Mouse (Mus musculus) heart, postnatal 0 days (tissue): ENCODE measurements at regions not wholly inside any gene's neighbourhood (a gene's known extent, or its start where the extent isn't known, plus 50 kb on each side); places are given as distances from the start of the nearest gene placed in this dataset.

Experiments
- CTCF ChIP-seq: IDR thresholded peaks from 2 replicates; pipeline ENCODE4 v1.5.1; 2016; ENCODE audit warnings: antibody characterized with exemption, control low read depth, low read depth
- EP300 ChIP-seq: IDR thresholded peaks from 2 replicates; pipeline ENCODE4 v1.6.1; 2016; ENCODE audit warnings: antibody characterized with exemption, low read depth

DNA sequence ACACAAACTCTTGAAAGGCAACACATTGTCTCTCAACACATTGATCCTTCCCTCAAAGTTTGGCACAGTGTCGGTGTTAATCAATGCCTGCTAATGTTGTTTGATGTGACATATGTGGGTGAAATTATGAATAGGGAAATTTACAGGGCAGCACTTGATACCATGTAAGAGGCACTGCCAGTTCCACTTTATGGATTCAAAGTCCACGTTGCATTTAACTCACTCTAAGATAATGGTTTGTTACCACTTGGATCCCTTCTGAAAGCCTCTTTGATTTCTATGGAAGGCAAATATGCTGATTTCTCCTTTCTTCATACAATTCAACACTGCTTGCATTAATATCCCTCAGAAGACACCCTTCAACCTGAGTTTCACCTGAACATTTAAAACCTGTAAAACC, 395.6 kb upstream of the Adgra3 start:
- TF ChIP-seq EP300 (no peak), CTCF (no peak)
